Mouse (Mus musculus) lung, postnatal 0 days (tissue): ENCODE measurements around the gene Sgsm2.

ENCODE experiments used
- CTCF ChIP-seq: IDR thresholded peaks from 2 replicates; pipeline ENCODE4 v1.5.1; 2016; ENCODE audit warnings: antibody characterized with exemption, mild to moderate bottlenecking
- EP300 ChIP-seq: IDR thresholded peaks from 2 replicates; pipeline ENCODE4 v1.6.1; 2016; ENCODE audit warnings: antibody characterized with exemption, mild to moderate bottlenecking, control low read depth

DNA sequence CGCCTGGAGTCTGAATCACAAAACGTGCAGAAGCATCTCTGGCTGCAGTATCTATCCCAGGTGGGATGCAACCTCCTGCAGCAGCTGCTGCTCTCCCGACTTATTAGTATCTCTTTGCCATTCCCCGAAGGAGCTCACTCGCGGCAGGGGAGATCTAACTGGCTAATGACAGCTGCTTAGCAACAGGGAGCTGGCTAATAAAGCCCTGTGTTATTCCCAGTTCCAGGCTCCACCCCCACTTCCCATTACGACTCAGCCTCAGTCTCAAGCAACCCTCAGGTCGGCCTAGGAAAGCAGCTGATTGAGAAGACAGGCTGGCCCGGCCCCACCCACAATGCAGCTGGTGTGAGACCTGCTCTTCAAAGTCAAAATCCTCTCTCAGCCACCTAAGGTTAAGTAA, 20.1 kb downstream of the Sgsm2 start:
- TF ChIP-seq CTCF (no peak), EP300 (no peak)
